Mouse (Mus musculus) heart, embryonic 13.5 days (tissue): ENCODE results near the gene Trp53tg5. TPM values are rescaled to one million over a fixed set of nuclear protein-coding genes. Genes with fewer than 3 reads are reported as not detected.

Experiments used
- ATAC-seq: fragments of 200-750 bp; cut with Nextera tagmentation; 2 replicates; pipeline ENCODE4 v1.8.0; 2017; ENCODE audit warnings: moderate TSS enrichment; ENCODE audit not compliant: insufficient number of reproducible peaks, low FRiP score, low TSS enrichment; ENCODE audit errors: extremely low read depth
- H3K27ac ChIP-seq: fragments of 300-500 bp; sonication (generic); replicated peaks from 2 replicates; pipeline ENCODE4 v1.5.1; 2015; ENCODE audit warnings: moderate library complexity, mild to moderate bottlenecking, inconsistent platforms
- H3K27me3 ChIP-seq: fragments of 300-500 bp; sonication (generic); replicated peaks from 2 replicates; pipeline ENCODE4 v1.6.1; 2015; ENCODE audit warnings: mild to moderate bottlenecking, inconsistent platforms
- H3K36me3 ChIP-seq: fragments of 300-500 bp; sonication (generic); 2 replicates; pipeline ENCODE4 v1.6.1; 2015; ENCODE audit warnings: mild to moderate bottlenecking, inconsistent platforms
- H3K4me1 ChIP-seq: fragments of 300-500 bp; sonication (generic); 2 replicates; pipeline ENCODE4 v1.6.1; 2015; ENCODE audit warnings: inconsistent platforms
- H3K4me2 ChIP-seq: fragments of 300-500 bp; sonication (generic); 2 replicates; pipeline ENCODE4 v1.6.1; 2015; ENCODE audit warnings: inconsistent platforms, mild to moderate bottlenecking, moderate library complexity
- H3K4me3 ChIP-seq: fragments of 300-500 bp; sonication (generic); 2 replicates; pipeline ENCODE4 v1.5.1; 2015; ENCODE audit warnings: moderate library complexity, mild to moderate bottlenecking, inconsistent platforms
- H3K9ac ChIP-seq: fragments of 300-500 bp; sonication (generic); 2 replicates; pipeline ENCODE4 v1.6.1; 2015; ENCODE audit warnings: inconsistent platforms, mild to moderate bottlenecking, moderate library complexity
- H3K9me3 ChIP-seq: fragments of 300-500 bp; sonication (generic); 2 replicates; pipeline ENCODE4 v1.6.1; 2016; ENCODE audit warnings: inconsistent platforms
- WGBS: fragments of 180-500 bp; shearing (Covaris S2); methylation state at CpG from one replicate; pipeline ENCODE4 v1.1.7; 2015; ENCODE audit warnings: mixed read lengths; 5-methylcytosine and 5-hydroxymethylcytosine counted together
- polyA plus RNA-seq: library from polyadenylated mRNA; unstranded; fragments of >200 nt; fragmentation: Nextera tagmentation; extraction: Ambion mirVana; gene quantifications from 2 replicates; pipeline ENCODE4 v1.2.1, GENCODE M21; 2015

Gene Trp53tg5
- polyA plus RNA-seq, 1 experiment from 2014 or later: not detected

GRCm38 (mm10) chr2:164437710-164438109, 35.8 kb downstream of the Trp53tg5 start:
- H3K27ac ChIP-seq: no peak overlapping the region
- no peak overlapping the region for H3K4me3 ChIP-seq
- no peak for ATAC-seq
- peaks cover 93% of the 10 kb centered on the region for H3K4me1 ChIP-seq
- H3K36me3 ChIP-seq: no peaks in the 10 kb centered on the region
- WGBS: 74% methylated on average over 6 of the region's 6 CpGs
- no peak overlapping the region for H3K9ac ChIP-seq
- no peaks in the 10 kb centered on the region for H3K9me3 ChIP-seq
- H3K27me3 ChIP-seq: peaks cover 7% of the 10 kb centered on the region; the same call in 1 of the 2 replicates
- H3K4me2 ChIP-seq: no peak overlapping the region

- Histone ChIP-seq H3K4me2 (0 out of 2 replicates have a peak overlapping the region, but pooled peaks have one; percentile 3), H3K4me3 (no peak overlapping the region), H3K9ac (peak overlapping the region; percentile 63; the same call in 1 of the 2 replicates), H3K27me3 (peaks cover 7% of the 10 kb centered on the region; the same call in 1 of the 2 replicates), H3K9me3 (no peaks in the 10 kb centered on the region), H3K36me3 (no peaks in the 10 kb centered on the region), H3K27ac (peak overlapping the region; percentile 63), H3K4me1 (peaks cover 95% of the 10 kb centered on the region)
- 47% methylated on average over 3 of the region's 3 CpGs for WGBS
- no peak for ATAC-seq
Measured at GRCm38 (mm10) chr2:164436961-164437360, 36.6 kb downstream of the Trp53tg5 start.

- Histone ChIP-seq H3K4me3 (no peak overlapping the region), H3K4me1 (peaks cover 95% of the 10 kb centered on the region), H3K36me3 (no peaks in the 10 kb centered on the region), H3K27me3 (peaks cover 5% of the 10 kb centered on the region; the same call in 1 of the 2 replicates), H3K9me3 (no peaks in the 10 kb centered on the region), H3K27ac (peak overlapping the region; percentile 63), H3K4me2 (0 out of 2 replicates have a peak overlapping the region, but pooled peaks have one; percentile 3), H3K9ac (peak overlapping the region; percentile 63)
- no peak for ATAC-seq
- 27% methylated on average over 8 of the region's 8 CpGs for whole genome bisulfite sequencing
Measured at GRCm38 (mm10) chr2:164436215-164436913, 37.2 kb downstream of the Trp53tg5 start.

GRCm38 (mm10) chr2:164435216-164436090, 38.1 kb downstream of the Trp53tg5 start:
- no peak overlapping the region for H3K4me2 ChIP-seq
- no peaks in the 10 kb centered on the region for H3K36me3 ChIP-seq
- no peak overlapping the region for H3K4me3 ChIP-seq
- H3K4me1 ChIP-seq: peaks cover 96% of the 10 kb centered on the region
- no peak for ATAC-seq
- H3K27me3 ChIP-seq: no peaks in the 10 kb centered on the region
- H3K9me3 ChIP-seq: no peaks in the 10 kb centered on the region
- 26% methylated on average over 5 of the region's 5 CpGs for WGBS
- peak overlapping the region; percentile 63 for H3K9ac ChIP-seq
- no peak overlapping the region for H3K27ac ChIP-seq

GRCm38 (mm10) chr2:164434681-164435080, 38.8 kb downstream of the Trp53tg5 start:
- WGBS: 68% methylated on average over 3 of the region's 3 CpGs
- Histone ChIP-seq H3K9me3 (no peaks in the 10 kb centered on the region), H3K27ac (no peak overlapping the region), H3K4me1 (peaks cover 92% of the 10 kb centered on the region), H3K36me3 (peaks cover 3% of the 10 kb centered on the region), H3K9ac (no peak overlapping the region), H3K27me3 (no peaks in the 10 kb centered on the region), H3K4me2 (no peak overlapping the region), H3K4me3 (no peak overlapping the region)
- no peak for ATAC-seq

GRCm38 (mm10) chr2:164433278-164433895, 40.1 kb downstream of the Trp53tg5 start:
- ATAC-seq: no peak
- peaks cover 86% of the 10 kb centered on the region for H3K4me1 ChIP-seq
- peaks cover 16% of the 10 kb centered on the region for H3K36me3 ChIP-seq
- peak overlapping the region; percentile 53 for H3K4me2 ChIP-seq
- 66% methylated on average over 9 of the region's 9 CpGs for WGBS
- H3K27me3 ChIP-seq: 0 out of 2 replicates have a peak, but pooled peaks cover 5% of the 10 kb centered on the region
- no peaks in the 10 kb centered on the region for H3K9me3 ChIP-seq
- H3K27ac ChIP-seq: peak overlapping the region; percentile 76
- no peak overlapping the region for H3K4me3 ChIP-seq
- H3K9ac ChIP-seq: peak overlapping the region; percentile 72

- Histone ChIP-seq H3K36me3 (peaks cover 23% of the 10 kb centered on the region), H3K9ac (peak overlapping the region; percentile 72)
Measured at GRCm38 (mm10) chr2:164432541-164433191, 40.9 kb downstream of the Trp53tg5 start.

GRCm38 (mm10) chr2:164431676-164432465, 41.7 kb downstream of the Trp53tg5 start:
- Histone ChIP-seq H3K4me3 (no peak overlapping the region), H3K9me3 (no peaks in the 10 kb centered on the region), H3K9ac (peak overlapping the region; percentile 72), H3K4me2 (peak overlapping the region; percentile 53), H3K27ac (peak overlapping the region; percentile 76), H3K36me3 (peaks cover 31% of the 10 kb centered on the region), H3K27me3 (0 out of 2 replicates have a peak, but pooled peaks cover 5% of the 10 kb centered on the region), H3K4me1 (peaks cover 74% of the 10 kb centered on the region)
- no peak for ATAC-seq
- WGBS: 63% methylated on average over 9 of the region's 9 CpGs

More at GRCm38 (mm10) chr2:164432541-164433191, 40.9 kb downstream of the Trp53tg5 start:
- Histone ChIP-seq H3K27me3 (0 out of 2 replicates have a peak, but pooled peaks cover 5% of the 10 kb centered on the region), H3K4me1 (peaks cover 82% of the 10 kb centered on the region), H3K4me2 (peak overlapping the region; percentile 53), H3K4me3 (peak overlapping the region; percentile 24), H3K27ac (peak overlapping the region; percentile 76), H3K9me3 (no peaks in the 10 kb centered on the region)
- WGBS: 17% methylated on average over 22 of the region's 22 CpGs
- no peak for ATAC-seq

- Histone ChIP-seq H3K36me3 (peaks cover 42% of the 10 kb centered on the region), H3K4me2 (peak overlapping the region; percentile 33), H3K9ac (peak overlapping the region; percentile 54), H3K4me3 (no peak overlapping the region), H3K27me3 (0 out of 2 replicates have a peak, but pooled peaks cover 5% of the 10 kb centered on the region), H3K4me1 (peaks cover 62% of the 10 kb centered on the region), H3K27ac (0 out of 2 replicates have a peak overlapping the region, but pooled peaks have one; percentile 12), H3K9me3 (no peaks in the 10 kb centered on the region)
- no peak for ATAC-seq
- WGBS: 12% methylated on average over 7 of the region's 7 CpGs
Measured at GRCm38 (mm10) chr2:164430697-164431096, 42.8 kb downstream of the Trp53tg5 start.
